In the genomic region with DNA sequence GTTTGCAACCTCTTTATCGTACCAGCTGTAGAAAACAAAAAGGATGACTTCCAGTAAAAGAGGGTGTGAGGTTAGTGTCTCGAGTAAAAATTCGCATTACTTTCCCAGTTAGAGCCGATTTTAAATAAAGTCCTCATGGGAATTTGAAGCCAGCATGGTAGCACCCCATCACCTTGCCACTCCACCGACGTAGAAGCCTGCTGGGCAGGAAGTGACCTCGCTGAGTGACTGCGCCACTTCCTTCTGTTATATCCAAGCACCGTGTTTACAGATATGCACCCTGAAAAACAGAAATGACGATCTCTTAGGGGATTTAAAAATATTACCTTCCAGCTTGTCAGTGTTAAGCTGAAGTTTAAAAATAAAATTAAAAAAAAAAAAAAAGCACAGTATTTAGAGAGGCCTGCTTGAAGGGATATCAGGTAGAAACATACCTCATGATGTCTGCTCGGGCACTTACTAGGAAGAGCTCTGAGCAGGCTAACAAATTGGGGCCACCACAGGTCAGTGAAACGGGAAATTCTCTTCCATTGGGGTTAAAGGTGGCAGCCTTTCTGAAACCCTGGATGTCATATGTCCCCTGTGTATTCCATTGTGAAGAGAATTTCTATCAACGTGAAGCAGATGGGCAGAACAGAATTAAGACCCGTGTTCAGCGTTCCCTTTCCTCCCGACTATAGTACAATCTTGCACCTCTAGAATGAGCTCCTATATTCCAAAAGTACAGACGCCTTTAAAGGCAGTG, we compare ENCODE assay signal across 10 mouse cellular contexts.
DNase-seq lines count a peak whose midpoint lies in the region; ATAC-seq lines count a peak whose summit lies in the region.
"Had no signal": no experiment of that assay in that cellular context is flagged by ENCODE, and none has a peak within 500 bp of the region (broad histone marks: within the 10 kb centered on the region; RNA-seq: fewer than 3 reads in every experiment).

No protein-coding gene starts in this region.

- H3K9me3 ChIP-seq in forebrain, embryonic 10.5 days = no peaks in the 10 kb centered on the region
- no peaks in the 10 kb centered on the region for H3K9me3 ChIP-seq in intestine, embryonic 16.5 days (ENCODE audit: control insufficient read depth, low read length)
- H3K9me3 ChIP-seq in neural tube, embryonic 12.5 days = no peaks in the 10 kb centered on the region

- H3K4me2 ChIP-seq in intestine, embryonic 16.5 days (ENCODE audit: low read depth, low read length) = peak overlapping the region; percentile 47
- H3K4me2 ChIP-seq in neural tube, embryonic 12.5 days (replicated peaks) = peak overlapping the region; percentile 50

- no peak for ATAC-seq in intestine, embryonic 16.5 days
- ATAC-seq in neural tube, embryonic 12.5 days (ENCODE audit: low FRiP score, low read depth) = no peak
- ATAC-seq: Patski had no signal

- peak overlapping the region; percentile 34 for H3K4me3 ChIP-seq in forebrain, embryonic 10.5 days
- H3K4me3 ChIP-seq in intestine, embryonic 16.5 days (ENCODE audit: low read length) = peak overlapping the region; percentile 38
- no peak overlapping the region for H3K4me3 ChIP-seq in neural tube, embryonic 12.5 days

- intact Hi-C loops in left cerebral cortex, postnatal 25 days (cut with DNase I) = no loop called here

- H3K36me3 ChIP-seq in forebrain, embryonic 10.5 days (replicated peaks) = no peaks in the 10 kb centered on the region
- no peaks in the 10 kb centered on the region for H3K36me3 ChIP-seq in intestine, embryonic 16.5 days (ENCODE audit: control insufficient read depth, insufficient read depth, low read length)
- H3K36me3 ChIP-seq in neural tube, embryonic 12.5 days = no peaks in the 10 kb centered on the region

- WGBS in forebrain, embryonic 10.5 days = 44% methylated on average over 17 of the region's 17 CpGs
- WGBS in intestine, embryonic 16.5 days = 45% methylated on average over 17 of the region's 17 CpGs
- WGBS in neural tube, embryonic 12.5 days = 49% methylated on average over 17 of the region's 17 CpGs

- DNase-seq in left cerebral cortex, postnatal 25 days (ENCODE audit: low spot score in 2 of 2) = peak; percentile 7 to 13
- DNase-seq in left cerebral cortex, adult 9 months (ENCODE audit: low spot score in 2 of 2) = no peak
- no peak for DNase-seq in forebrain, embryonic 10.5 days (ENCODE audit: extremely low spot score, low spot score)
- DNase-seq in adrenal gland, postnatal 4 days (ENCODE audit: low spot score in 2 of 2) = no peak
- no peak for DNase-seq in ovary, postnatal 36 days (ENCODE audit: low spot score)
- no peak for DNase-seq in right cerebral cortex, adult 18-20 months
- DNase-seq: right cerebral cortex, postnatal 14 days had no signal

- no peak overlapping the region for H3K9ac ChIP-seq in intestine, embryonic 16.5 days (ENCODE audit: low read depth, low read length)
- no peak overlapping the region for H3K9ac ChIP-seq in neural tube, embryonic 12.5 days

- H3K4me1 ChIP-seq in forebrain, embryonic 10.5 days = peaks cover 14% of the 10 kb centered on the region
- H3K4me1 ChIP-seq in intestine, embryonic 16.5 days (ENCODE audit: control insufficient read depth, insufficient read depth, low read length) = no peaks in the 10 kb centered on the region
- H3K4me1 ChIP-seq in neural tube, embryonic 12.5 days = no peaks in the 10 kb centered on the region

- no peak overlapping the region for H3K27ac ChIP-seq in forebrain, embryonic 10.5 days
- H3K27ac ChIP-seq in intestine, embryonic 16.5 days (ENCODE audit: low read length) = no peak overlapping the region
- H3K27ac ChIP-seq in neural tube, embryonic 12.5 days = no peak overlapping the region

- H3K27me3 ChIP-seq in forebrain, embryonic 10.5 days (ENCODE audit: poor library complexity, severe bottlenecking) = peaks cover 37% of the 10 kb centered on the region
- H3K27me3 ChIP-seq in intestine, embryonic 16.5 days (replicated peaks; ENCODE audit: control insufficient read depth, insufficient read depth, low read length) = no peaks in the 10 kb centered on the region
- H3K27me3 ChIP-seq in neural tube, embryonic 12.5 days (replicated peaks) = no peaks in the 10 kb centered on the region

Comparison
In these comparisons a context has a peak if more than half of its experiments do, and no peak if none do; other contexts are left out.
1. DNase-seq: peak in left cerebral cortex, postnatal 25 days (2 of 2); none in left cerebral cortex, adult 9 months (0 of 2), forebrain, embryonic 10.5 days (single experiment), adrenal gland, postnatal 4 days (0 of 2), ovary, postnatal 36 days (single experiment) and right cerebral cortex, adult 18-20 months (single experiment).